Mouse (Mus musculus) Patski (cell line): ENCODE results near the gene Tlr5. TPM values are rescaled to one million over a fixed set of nuclear protein-coding genes. Genes with fewer than 3 reads are reported as not detected.
A peak's percentile ranks its signal among the peaks of the same experiment; 100 is the strongest.

Experiments used
- ATAC-seq: fragments of 100-300 bp; one replicate; pipeline ENCODE4 v1.8.0; 2021
- CTCF ChIA-PET: fragments of 350-600 bp; sonication (Branson Sonifier 250); formaldehyde crosslinking; loops from one replicate; lab custom pipeline; 2022; ENCODE audit warnings: inconsistent platforms; lab: Charles Lee
- POLR2A ChIA-PET: fragments of 350-600 bp; sonication (Branson Sonifier 250); formaldehyde crosslinking; loops from one replicate; lab custom pipeline; 2022; ENCODE audit warnings: antibody characterized with exemption, inconsistent platforms; lab: Charles Lee
- DNase-seq: peaks from one replicate; pipeline ENCODE4 v3.0.0-alpha.2; 2011; ENCODE audit warnings: low read depth, low spot score
- H3K27me3 ChIP-seq: fragments of 371-371 bp; one replicate; pipeline ENCODE4 v1.5.1; 2021
- CTCF ChIP-seq: fragments of 100-300 bp; IDR thresholded peaks from one replicate; pipeline ENCODE4 v1.5.1; 2021
- in situ Hi-C: fragments of 300-500 bp; cut with MboI; formaldehyde crosslinking; loops from 3 replicates; pipeline ENCODE4 v1.11.1; 2018; ENCODE audit warnings: low pct_unique_long_range_greater_than_20kb, mixed read lengths
- polyA plus RNA-seq: library from polyadenylated mRNA; unstranded; gene quantifications from one replicate; pipeline ENCODE4 v1.2.3, GENCODE M21; 2021

Gene Tlr5
- polyA plus RNA-seq, 1 experiment from 2014 or later = not detected

DNA sequence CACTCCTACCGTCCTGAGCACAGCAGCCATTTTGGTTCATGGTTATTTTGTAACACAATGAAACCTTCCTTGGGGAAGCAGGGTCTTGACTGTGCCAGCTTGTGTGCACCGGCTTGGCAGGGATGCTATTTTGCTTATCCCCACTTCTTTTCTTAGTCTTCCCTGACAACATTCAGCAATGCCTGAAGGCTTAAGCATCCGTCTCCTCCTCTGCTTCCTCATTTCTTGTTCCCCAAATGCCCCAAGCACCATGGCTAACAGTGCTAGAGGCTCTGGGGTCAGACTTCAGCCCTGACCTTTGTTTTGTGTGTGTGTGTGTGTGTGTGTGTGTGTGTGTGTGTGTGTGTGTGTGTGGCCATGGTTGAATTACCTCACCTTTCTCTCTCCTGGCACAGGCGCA, 31.8 kb upstream of the Tlr5 start:
- ATAC-seq = no peak
- CTCF ChIA-PET = no interaction called here
- no peak for TF ChIP-seq CTCF
- no peak for DNase-seq
- POLR2A ChIA-PET = no interaction called here
- no peaks in the 10 kb centered on the region for H3K27me3 ChIP-seq
- in situ Hi-C loops = no loop called here

DNA sequence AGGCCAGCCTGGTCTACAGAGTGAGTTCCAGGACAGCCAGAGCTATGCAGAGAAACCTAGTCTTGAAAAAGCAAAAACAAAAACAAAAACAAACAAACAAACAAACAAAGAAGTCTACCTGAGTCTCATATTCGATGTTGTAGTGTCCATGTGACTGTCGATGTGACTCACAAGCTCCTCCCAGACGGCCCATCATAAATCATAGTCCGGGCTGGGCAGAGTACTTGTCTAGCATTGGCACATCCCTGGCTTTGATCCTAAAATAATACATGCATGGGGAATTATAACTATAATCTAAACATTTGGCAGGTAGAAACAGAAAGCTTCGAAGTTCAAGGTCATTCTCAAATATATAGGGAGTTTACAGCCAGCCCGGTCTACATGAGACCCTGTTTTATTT, 28.1 kb upstream of the Tlr5 start:
- POLR2A ChIA-PET = no interaction called here
- no peak for TF ChIP-seq CTCF
- in situ Hi-C loops = no loop called here
- ATAC-seq = no peak
- H3K27me3 ChIP-seq = no peaks in the 10 kb centered on the region
- CTCF ChIA-PET = no interaction called here
- DNase-seq = no peak

DNA sequence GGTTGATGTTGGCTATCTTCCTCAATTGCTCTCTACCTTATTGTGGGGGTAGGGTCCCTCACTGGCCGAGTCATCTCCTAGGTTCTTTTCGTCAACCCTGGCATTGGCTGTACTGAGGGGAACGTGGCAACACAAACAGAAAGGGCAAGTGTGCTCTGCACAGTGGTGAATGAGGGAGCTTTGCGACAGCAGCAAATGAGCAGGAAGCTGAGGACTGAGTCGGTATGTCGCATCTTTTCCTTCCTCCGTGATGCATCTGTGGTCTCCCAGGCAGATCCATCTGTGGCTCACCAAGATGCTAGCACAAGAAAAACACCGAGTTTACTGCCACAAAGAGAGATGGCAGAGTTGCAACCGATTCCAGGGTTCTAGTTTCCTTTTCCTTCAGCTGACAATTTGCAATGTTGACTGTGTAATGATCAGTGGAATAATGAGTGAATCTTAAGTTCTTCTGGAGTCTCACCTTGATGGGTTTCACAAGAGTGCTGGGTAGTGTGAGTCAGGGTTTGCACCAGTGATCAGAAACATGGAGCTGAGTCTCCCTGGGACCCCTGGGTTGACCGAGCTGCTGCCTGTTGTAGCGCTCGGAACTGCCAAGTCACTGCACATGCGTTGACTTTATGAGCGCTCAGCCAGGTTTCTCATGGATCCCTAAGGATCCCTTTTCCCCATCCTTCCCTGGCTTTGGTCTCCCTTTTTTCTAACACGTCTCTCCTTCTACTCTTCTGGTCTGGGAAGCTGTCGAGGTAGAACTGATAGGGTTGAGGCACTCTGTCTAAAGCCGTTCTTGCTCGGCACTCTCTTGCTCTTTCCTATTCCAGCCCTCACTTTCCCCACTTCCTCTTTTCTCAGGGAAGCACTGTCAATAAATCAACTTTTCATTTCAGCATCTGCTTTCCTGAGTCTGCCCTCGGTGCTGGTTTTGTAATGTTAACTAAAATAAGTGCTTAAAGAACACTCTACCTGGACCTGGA, 26.4 kb upstream of the Tlr5 start:
- CTCF ChIA-PET = no interaction called here
- DNase-seq = no peak
- H3K27me3 ChIP-seq = no peaks in the 10 kb centered on the region
- no peak for TF ChIP-seq CTCF
- POLR2A ChIA-PET = interaction anchor here (0.5 to 0.7 kb wide), 2 partner anchors 82 to 474 kb away, joined by 4 read pairs; no protein-coding TSS in a partner anchor
- in situ Hi-C loops = no loop called here
- ATAC-seq = no peak

DNA sequence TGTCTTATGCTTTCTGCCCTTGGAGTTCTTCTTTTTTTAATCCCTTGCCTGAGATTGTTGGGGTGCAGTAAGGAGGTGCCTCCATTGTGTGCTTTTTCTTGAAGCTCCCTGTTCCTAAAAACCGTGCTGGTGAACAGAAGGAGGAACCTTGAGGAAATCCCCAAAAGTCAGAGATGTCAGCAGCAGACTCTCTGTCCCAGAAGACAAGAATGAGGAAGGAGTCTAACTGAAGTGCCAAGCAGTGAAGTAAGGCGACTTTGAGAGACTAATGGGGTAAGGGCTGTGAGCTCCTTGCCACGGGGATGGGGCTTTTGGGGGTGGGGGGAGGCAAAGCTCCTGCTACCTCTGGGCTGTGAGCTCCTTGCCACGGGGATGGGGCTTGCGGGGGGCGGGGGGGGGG, 19.1 kb upstream of the Tlr5 start:
- no peak for ATAC-seq
- CTCF ChIA-PET = interaction anchor here (1.1 kb wide), 1 partner anchor 293 kb away, joined by 3 read pairs; no protein-coding TSS in a partner anchor

DNA sequence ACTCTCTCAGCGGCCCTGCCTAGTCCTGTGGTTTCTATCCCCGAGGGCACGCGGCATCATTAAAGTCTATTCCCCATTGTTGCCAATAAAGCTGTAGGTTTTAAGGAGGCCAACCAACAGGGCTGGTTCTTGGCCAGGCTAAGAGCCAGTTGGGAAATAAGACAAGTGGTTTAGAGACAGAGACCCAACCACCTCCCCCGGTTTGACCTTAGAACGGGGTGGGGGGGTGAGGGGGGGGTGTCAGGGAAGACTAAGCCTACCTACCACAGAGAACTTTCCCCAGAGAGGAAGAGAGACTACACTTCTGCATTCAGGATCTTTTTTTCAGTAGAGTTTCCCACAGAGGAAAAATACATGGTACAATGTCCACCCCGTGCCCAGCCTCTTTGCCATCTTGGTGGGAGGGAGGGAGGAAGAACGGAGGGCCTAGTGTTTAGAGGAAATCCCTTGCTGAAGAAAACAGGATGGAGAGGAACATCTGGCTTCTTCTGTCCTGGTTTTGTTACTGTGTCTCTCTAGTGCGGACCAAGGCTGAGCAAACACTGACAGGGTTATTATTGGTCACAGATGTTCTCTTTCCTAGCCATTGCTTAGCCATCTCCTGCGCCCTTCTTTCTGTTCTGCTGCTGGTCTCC, 17.0 kb upstream of the Tlr5 start:
- in situ Hi-C loops = no loop called here
- DNase-seq = no peak
- H3K27me3 ChIP-seq = no peaks in the 10 kb centered on the region
- no peak for TF ChIP-seq CTCF
- ChIA-PET POLR2A (no interaction called here), CTCF (no interaction called here)
- no peak for ATAC-seq

More for the DNA sequence above, 19.1 kb upstream of the Tlr5 start:
- TF ChIP-seq CTCF = no peak
- DNase-seq = no peak
- POLR2A ChIA-PET = no interaction called here
- no peaks in the 10 kb centered on the region for H3K27me3 ChIP-seq
- in situ Hi-C loops = no loop called here

DNA sequence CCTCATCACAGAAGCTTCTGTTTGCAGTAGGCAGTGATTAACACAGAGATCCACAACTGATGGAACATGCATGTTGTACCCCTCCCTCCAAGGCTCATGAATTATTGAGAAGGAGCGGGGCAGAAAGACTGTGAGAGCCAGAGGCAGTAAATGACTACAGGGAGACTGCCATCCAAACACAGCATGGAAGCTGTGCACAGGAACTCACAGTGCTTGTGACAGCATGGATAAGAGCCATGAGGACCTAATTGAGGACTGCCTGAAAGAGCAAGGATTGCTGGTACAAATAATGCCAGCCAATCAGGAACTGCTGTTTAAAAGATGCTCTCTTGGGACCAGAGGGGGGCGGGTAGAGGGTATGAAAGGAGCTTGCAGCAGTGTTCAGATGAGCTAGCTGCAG, 12.7 kb upstream of the Tlr5 start:
- ChIA-PET POLR2A (no interaction called here), CTCF (no interaction called here)
- in situ Hi-C loops = no loop called here
- no peak for TF ChIP-seq CTCF
- DNase-seq = no peak
- H3K27me3 ChIP-seq = no peaks in the 10 kb centered on the region
- ATAC-seq = no peak

DNA sequence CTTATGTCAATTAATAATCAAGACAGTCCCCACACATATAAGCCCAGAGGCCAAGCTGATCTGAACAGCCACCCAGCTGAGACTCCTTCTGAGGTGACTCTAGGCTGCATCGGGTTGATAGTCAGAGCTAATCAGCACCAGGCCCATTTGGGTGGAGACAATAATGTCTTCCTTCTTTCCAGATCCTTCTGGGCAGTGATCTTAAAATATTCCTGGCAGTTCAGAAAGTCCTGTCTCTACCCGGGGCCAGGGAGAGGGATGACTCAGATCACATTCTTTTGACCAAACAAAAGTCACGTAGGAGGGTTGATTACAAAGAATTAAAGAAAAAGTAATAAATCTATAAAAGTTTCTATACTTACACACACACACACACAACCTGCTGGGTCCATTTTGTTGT, 10.7 kb upstream of the Tlr5 start:
- in situ Hi-C loops = no loop called here
- no peak for ATAC-seq
- ChIA-PET POLR2A (no interaction called here), CTCF (interaction anchor here (1.8 kb wide), 1 partner anchor 16 kb away, joined by 6 read pairs; no protein-coding TSS in a partner anchor)
- DNase-seq = no peak
- no peak for TF ChIP-seq CTCF
- H3K27me3 ChIP-seq = no peaks in the 10 kb centered on the region

DNA sequence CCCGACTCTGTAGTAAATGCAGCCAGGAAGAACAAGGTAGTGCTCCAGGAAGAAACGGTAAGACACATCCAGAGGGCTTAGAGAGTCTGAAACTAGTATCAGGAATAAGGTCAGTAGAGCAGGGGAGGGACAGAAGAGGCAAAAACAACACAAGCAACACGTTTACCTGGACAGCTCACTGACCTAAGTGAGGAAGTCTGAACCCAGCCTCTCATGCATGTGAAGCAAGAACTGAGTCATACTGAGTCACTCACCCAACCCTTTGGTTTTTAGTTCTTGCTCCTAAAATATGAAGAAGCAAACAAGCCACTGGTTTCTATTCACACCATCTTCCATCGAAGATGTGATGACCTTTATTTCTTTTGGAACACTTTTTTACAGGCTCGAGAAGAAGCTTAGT, 9.9 kb upstream of the Tlr5 start:
- no peak for TF ChIP-seq CTCF
- ChIA-PET POLR2A (interaction anchor here (1.3 kb wide), 1 partner anchor 11 kb away, joined by 3 read pairs; no protein-coding TSS in a partner anchor), CTCF (interaction anchor here (1.8 kb wide), 1 partner anchor 16 kb away, joined by 6 read pairs; no protein-coding TSS in a partner anchor)
- peak; percentile 82 for ATAC-seq
- in situ Hi-C loops = no loop called here
- no peaks in the 10 kb centered on the region for H3K27me3 ChIP-seq
- DNase-seq = no peak

DNA sequence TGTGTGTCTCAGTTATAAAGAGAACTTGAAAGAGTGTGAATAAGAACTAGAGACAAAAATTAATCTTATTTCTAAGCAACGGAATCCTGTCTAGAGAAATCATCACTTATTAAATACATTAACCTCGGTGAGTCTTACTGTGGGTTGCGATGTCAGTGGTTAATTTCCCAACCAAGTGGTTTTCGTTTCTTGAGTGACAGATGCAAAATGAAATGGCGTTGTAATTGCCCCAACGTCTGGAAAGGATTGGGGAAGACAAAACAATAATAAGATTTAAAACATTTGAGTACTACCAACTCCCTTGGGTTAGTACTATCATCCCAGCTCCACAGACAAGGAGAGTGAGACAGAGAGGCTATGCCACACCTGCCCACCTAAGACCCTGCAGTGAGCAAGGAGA, 9.0 kb upstream of the Tlr5 start:
- CTCF ChIA-PET = no interaction called here
- POLR2A ChIA-PET = interaction anchor here (1.3 kb wide), 1 partner anchor 10 kb away, joined by 3 read pairs; no protein-coding TSS in a partner anchor
- H3K27me3 ChIP-seq = no peaks in the 10 kb centered on the region
- no peak for DNase-seq
- in situ Hi-C loops = no loop called here
- no peak for TF ChIP-seq CTCF
- no peak for ATAC-seq

DNA sequence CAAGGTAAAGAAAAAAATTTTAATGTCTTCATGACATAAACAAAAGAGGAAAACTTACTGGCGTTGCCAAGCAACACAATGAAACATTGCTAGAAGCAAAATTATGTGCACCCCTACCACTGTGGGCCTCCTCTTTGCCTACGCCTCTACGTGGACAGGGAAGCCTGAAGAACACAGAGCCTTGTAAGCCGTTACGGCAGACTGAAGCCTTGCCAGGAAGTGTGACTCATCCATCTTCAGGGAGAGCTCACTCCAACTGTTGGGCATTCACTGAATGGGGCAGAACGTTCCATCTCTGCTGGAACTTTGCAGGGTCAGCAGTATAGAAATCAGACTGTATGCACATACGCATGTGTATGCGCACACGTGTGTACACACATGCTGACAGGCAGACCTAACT, 3.3 kb upstream of the Tlr5 start:
- in situ Hi-C loops = no loop called here
- DNase-seq = no peak
- ChIA-PET CTCF (interaction anchor here (1.5 kb wide), 1 partner anchor 8 kb away, joined by 5 read pairs; no protein-coding TSS in a partner anchor), POLR2A (no interaction called here)
- TF ChIP-seq CTCF = no peak
- peak; percentile 80 for ATAC-seq
- H3K27me3 ChIP-seq = no peaks in the 10 kb centered on the region

DNA sequence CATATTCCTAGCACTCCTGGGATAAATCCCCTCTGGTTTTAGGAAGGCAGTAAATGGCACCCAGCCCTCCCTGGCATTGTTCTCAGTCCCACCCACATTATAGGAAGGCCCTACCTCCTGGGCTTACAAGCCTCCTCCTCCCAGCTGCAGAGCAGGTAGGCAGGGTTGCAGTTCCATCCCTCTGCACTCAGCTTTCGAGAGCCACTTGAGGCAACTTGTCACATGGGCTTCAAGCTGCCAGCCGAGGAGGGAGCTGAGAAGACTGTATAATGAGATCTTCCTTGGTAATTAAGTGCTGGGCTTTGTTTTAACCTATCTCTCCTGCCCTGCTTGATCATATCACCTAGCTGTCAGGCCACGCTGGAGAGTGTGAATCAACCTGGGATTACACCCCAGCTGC, 1.4 kb upstream of the Tlr5 start:
- no peaks in the 10 kb centered on the region for H3K27me3 ChIP-seq
- no peak for ATAC-seq
- TF ChIP-seq CTCF = no peak
- ChIA-PET POLR2A (no interaction called here), CTCF (no interaction called here)
- in situ Hi-C loops = no loop called here
- no peak for DNase-seq
